Mouse (Mus musculus): ENCODE results near the gene Zfp266. TPM values are rescaled to one million over a fixed set of nuclear protein-coding genes. Genes with fewer than 3 reads are reported as not detected.

Gene Zfp266
- polyA plus RNA-seq, 1 experiment, result 19.5 TPM

DNA sequence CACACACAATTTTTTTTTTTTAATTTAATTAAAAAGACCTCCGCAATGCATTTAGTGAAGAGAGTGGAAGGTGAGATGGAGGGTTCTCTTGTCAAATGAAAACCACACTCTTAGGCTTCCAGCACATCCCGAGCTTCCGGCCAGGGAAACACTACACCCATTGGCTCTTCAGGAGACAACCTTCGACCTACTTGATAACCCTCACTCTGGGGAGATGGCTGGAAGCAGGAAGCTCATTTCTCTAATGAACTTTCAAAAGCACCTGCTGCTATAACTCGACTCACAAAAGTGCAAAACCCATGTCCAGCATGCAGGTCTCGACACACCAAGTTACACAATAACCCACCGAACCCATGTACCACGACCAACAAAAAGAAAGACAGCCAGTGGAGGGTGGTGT, 8.5 kb downstream of the Zfp266 start:
- TF ChIP-seq CTCF (IDR thresholded peaks at IDR 0.05; ENCODE audit: borderline replicate concordance, insufficient read depth, low read depth, low read length) (no peak), POLR2A (IDR thresholded peaks at IDR 0.05; ENCODE audit: borderline replicate concordance, insufficient read depth, low read length) (no peak)
- no peak overlapping the region for H3K4me3 ChIP-seq (replicated peaks; ENCODE audit: insufficient read depth, low read depth, low read length)
- WGBS, result 88% methylated on average over 8 of the region's 8 CpGs

DNA sequence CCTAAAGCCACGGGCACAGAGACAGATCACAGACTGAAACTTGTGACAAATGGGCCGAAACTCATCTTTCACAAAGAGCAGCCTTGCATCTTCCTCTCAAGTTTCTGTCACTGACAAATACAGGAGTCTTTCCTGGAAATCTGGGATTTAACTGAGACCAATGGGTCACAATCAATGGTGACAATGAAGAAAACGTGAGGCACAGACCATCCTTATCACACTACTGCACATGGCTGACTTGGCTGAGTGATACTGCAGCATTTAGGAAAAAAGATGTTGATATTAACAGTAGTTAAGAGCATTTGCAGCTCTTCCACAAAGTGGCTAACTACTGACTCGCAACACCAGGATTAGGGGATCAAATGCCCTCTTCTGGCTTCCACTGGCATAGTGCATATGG, 9.6 kb downstream of the Zfp266 start:
- no peak overlapping the region for H3K27ac ChIP-seq (ENCODE audit: insufficient read depth, low read length)
- H3K4me3 ChIP-seq (replicated peaks; ENCODE audit: insufficient read depth, low read depth, low read length), result no peak overlapping the region
- TF ChIP-seq POLR2A (IDR thresholded peaks at IDR 0.05; ENCODE audit: borderline replicate concordance, insufficient read depth, low read length), result no peak
- TF ChIP-seq CTCF (IDR thresholded peaks at IDR 0.05; ENCODE audit: borderline replicate concordance, insufficient read depth, low read depth, low read length), result no peak
- H3K27me3 ChIP-seq (ENCODE audit: control insufficient read depth, insufficient read depth, low read length), result no peaks in the 10 kb centered on the region
- no peaks in the 10 kb centered on the region for H3K4me1 ChIP-seq (ENCODE audit: control insufficient read depth, insufficient read depth, low read length)
- no peak for DNase-seq
- 89% methylated on average over 4 of the region's 4 CpGs for WGBS

More for the DNA sequence above, 8.5 kb downstream of the Zfp266 start:
- Histone ChIP-seq H3K4me1 (ENCODE audit: control insufficient read depth, insufficient read depth, low read length) (no peaks in the 10 kb centered on the region), H3K27ac (ENCODE audit: insufficient read depth, low read length) (no peak overlapping the region), H3K27me3 (ENCODE audit: control insufficient read depth, insufficient read depth, low read length) (no peaks in the 10 kb centered on the region)
- DNase-seq, result no peak

DNA sequence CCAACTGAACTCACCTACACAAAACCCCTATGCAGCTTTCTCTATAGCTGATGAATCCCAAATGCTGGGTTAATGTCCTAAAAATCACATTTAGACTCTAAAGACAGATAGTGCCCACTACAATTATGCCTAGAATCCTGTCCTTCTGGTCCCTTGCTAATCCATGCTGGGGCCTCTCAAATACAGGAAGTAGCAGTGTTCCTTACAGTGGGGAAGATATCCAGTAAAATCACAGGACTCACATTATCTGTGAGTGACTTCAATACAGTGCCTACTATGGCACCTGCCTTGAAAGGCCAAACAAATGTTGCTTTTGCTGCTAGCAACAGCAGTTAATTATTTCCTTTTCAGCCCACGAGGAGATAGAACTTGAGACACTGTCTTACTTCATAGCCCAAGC, 10.9 kb downstream of the Zfp266 start:
- Histone ChIP-seq H3K4me1 (ENCODE audit: control insufficient read depth, insufficient read depth, low read length) (no peaks in the 10 kb centered on the region), H3K4me3 (replicated peaks; ENCODE audit: insufficient read depth, low read depth, low read length) (no peak overlapping the region), H3K27me3 (ENCODE audit: control insufficient read depth, insufficient read depth, low read length) (no peaks in the 10 kb centered on the region), H3K27ac (ENCODE audit: insufficient read depth, low read length) (no peak overlapping the region)
- no peak for DNase-seq
- 67% methylated on average over 1 of the region's 1 CpGs for WGBS
- no peak for TF ChIP-seq CTCF (IDR thresholded peaks at IDR 0.05; ENCODE audit: borderline replicate concordance, insufficient read depth, low read depth, low read length)
- no peak for TF ChIP-seq POLR2A (IDR thresholded peaks at IDR 0.05; ENCODE audit: borderline replicate concordance, insufficient read depth, low read length)

DNA sequence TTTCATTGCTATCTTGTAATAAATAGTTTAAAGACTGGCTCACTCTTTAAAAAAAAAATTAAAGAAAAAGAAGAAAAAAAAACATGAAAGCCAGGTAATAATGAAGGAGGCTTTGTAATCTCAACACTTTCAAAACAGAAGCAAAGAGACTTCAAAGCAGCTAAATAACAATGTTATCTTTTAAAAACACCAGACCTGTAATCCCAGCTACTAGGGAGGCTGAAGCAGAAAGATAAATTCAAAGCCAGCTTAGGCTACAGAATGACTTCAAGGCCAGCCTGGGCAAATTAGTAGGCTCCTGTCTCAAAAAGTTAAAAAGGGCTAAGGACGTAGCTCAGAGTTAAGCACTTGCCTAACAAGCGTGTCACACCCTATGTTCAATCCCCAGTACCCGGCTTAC, 11.5 kb downstream of the Zfp266 start:
- TF ChIP-seq CTCF (IDR thresholded peaks at IDR 0.05; ENCODE audit: borderline replicate concordance, insufficient read depth, low read depth, low read length), result no peak
- TF ChIP-seq POLR2A (IDR thresholded peaks at IDR 0.05; ENCODE audit: borderline replicate concordance, insufficient read depth, low read length), result no peak
- Histone ChIP-seq H3K27me3 (ENCODE audit: control insufficient read depth, insufficient read depth, low read length) (no peaks in the 10 kb centered on the region), H3K27ac (ENCODE audit: insufficient read depth, low read length) (no peak overlapping the region), H3K4me3 (replicated peaks; ENCODE audit: insufficient read depth, low read depth, low read length) (no peak overlapping the region), H3K4me1 (ENCODE audit: control insufficient read depth, insufficient read depth, low read length) (no peaks in the 10 kb centered on the region)
- DNase-seq, result no peak
- WGBS, result 80% methylated on average over 3 of the region's 3 CpGs

DNA sequence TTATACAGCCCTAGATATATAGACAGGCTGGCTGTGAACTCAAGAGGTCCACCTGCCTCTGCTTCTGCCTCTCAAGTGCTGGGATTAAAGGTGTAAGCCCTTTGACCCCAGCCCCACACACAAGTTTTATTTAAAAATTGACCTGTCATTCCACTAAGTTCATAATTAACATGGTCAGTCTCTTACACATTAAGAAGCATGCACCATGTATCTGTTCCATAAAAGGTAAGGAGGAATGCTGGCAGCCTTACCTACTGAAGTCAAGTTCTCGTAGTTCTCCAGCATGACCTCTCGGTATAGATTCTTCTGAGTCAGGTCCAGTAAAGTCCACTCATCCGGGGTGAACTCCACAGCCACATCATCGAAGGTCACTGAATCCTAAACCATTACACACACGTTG, 16.4 kb downstream of the Zfp266 start:
- no peak for DNase-seq
- Histone ChIP-seq H3K27me3 (ENCODE audit: control insufficient read depth, insufficient read depth, low read length) (no peaks in the 10 kb centered on the region), H3K4me1 (ENCODE audit: control insufficient read depth, insufficient read depth, low read length) (no peaks in the 10 kb centered on the region), H3K27ac (ENCODE audit: insufficient read depth, low read length) (no peak overlapping the region), H3K4me3 (replicated peaks; ENCODE audit: insufficient read depth, low read depth, low read length) (no peak overlapping the region)
- WGBS, result 87% methylated on average over 5 of the region's 5 CpGs
- TF ChIP-seq POLR2A (IDR thresholded peaks at IDR 0.05; ENCODE audit: borderline replicate concordance, insufficient read depth, low read length) (no peak), CTCF (IDR thresholded peaks at IDR 0.05; ENCODE audit: borderline replicate concordance, insufficient read depth, low read depth, low read length) (no peak)

DNA sequence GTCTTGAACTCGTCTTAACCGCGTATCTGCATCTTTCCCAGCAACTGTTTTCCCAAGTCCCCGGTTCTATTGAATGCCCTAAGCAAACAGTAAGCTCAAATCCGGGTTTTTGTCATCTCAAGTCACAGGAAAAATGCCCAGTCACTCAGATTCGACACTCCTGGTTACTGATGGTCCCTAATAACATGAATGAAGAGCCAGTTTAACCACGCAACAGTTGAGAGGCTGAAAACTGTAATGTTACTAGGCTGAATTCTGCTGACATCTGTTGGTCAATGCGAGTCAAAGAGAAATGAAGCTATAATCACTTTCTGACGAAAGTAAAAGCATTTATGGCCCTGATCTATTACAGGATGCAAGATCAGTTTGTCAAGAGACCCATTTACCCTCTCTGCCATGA, 27.9 kb downstream of the Zfp266 start:
- Histone ChIP-seq H3K27me3 (ENCODE audit: control insufficient read depth, insufficient read depth, low read length) (no peaks in the 10 kb centered on the region), H3K4me1 (ENCODE audit: control insufficient read depth, insufficient read depth, low read length) (peaks cover 3% of the 10 kb centered on the region), H3K4me3 (replicated peaks; ENCODE audit: insufficient read depth, low read depth, low read length) (peak overlapping the region; percentile 91), H3K27ac (ENCODE audit: insufficient read depth, low read length) (peak overlapping the region; percentile 98; the same call in 1 of the 2 replicates)
- peak in 1 of 2 experiments; percentile 23 for DNase-seq
- WGBS, result under 1% methylated on average over 9 of the region's 9 CpGs
- TF ChIP-seq CTCF (IDR thresholded peaks at IDR 0.05; ENCODE audit: borderline replicate concordance, insufficient read depth, low read depth, low read length), result no peak
- no peak for TF ChIP-seq POLR2A (IDR thresholded peaks at IDR 0.05; ENCODE audit: borderline replicate concordance, insufficient read depth, low read length)

DNA sequence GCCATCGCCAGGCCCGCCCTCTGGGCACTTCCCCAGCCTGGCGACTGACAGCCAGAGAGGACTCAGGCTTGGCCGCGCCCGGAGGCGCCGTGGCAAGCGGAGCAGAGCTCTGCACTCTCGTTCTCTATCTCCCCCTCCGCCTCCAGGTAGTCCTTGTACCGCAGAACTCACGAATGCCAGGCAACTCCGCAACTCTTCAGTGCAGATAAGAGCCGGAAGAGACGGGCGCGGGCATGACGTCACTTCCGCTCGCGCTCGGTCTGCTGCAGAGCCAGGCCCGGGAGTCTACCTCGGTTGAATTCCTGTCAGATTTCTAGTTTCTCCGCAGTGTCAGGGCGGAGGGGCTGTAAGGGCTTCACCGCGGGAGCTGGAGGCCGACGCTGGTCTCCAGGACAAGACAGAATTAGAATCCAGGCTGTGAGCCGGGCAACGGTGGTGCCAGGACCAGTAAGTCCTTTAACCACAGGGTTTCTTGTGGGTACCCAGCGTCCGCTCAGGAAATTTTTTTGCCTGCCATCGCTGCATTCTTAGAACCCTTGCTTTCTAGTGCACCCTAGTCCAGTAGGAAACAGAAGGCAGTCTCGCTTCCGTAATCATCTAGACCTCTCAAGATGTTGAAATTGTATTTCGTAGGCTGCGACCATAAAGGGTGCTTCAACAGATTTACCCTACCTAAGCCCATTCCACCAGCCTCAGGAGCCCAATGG, 28.5 kb downstream of the Zfp266 start, which contains the start of gene Zfp426:
Gene Zfp426, minus strand, starts transcription at position 220 of the 707 bp plus-strand sequence.
- Histone ChIP-seq H3K27me3 (ENCODE audit: control insufficient read depth, insufficient read depth, low read length) (no peaks in the 10 kb centered on the region), H3K27ac (ENCODE audit: insufficient read depth, low read length) (peak within 1 kb of the TSS; percentile 98), H3K4me1 (ENCODE audit: control insufficient read depth, insufficient read depth, low read length) (peaks cover 3% of the 10 kb centered on the region), H3K4me3 (replicated peaks; ENCODE audit: insufficient read depth, low read depth, low read length) (peak within 1 kb of the TSS; percentile 91)
- 1% methylated on average over 40 of the region's 40 CpGs for WGBS
- TF ChIP-seq POLR2A (IDR thresholded peaks at IDR 0.05; ENCODE audit: borderline replicate concordance, insufficient read depth, low read length) (peak; percentile 96), CTCF (IDR thresholded peaks at IDR 0.05; ENCODE audit: borderline replicate concordance, insufficient read depth, low read depth, low read length) (no peak)
- peak; percentile 89 to 90 for DNase-seq

DNA sequence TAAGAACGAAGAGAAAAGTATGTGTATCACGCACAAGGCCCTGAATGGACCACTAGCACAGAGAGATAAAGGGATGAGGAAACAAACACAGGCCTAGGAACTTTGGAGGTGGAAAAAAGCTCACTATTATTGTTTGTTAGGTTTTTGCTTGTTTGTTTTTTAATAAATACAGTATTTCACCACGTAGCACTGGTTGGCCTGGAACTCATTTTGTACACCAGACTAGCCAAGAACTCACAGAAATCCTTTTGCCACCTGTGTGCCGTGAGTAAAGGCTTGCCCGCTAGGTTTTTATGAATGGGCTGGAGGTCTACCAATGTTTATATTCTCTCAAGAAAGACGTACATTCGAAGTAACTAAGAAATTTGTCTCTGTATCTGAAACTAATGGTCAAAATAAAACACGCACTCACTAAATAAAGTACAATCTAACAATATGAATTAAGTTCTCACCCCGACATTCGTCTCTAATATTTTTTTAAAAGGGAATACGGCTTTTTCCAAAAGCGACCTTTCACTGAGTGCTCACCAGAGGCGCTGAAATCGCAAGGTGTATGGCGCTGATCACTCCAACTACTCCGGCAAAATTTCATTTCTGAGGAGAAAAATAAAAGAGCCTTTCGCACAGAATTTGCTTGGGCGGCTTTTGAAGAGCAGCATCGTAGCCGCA, 29.2 kb downstream of the Zfp266 start:
- no peak for TF ChIP-seq CTCF (IDR thresholded peaks at IDR 0.05; ENCODE audit: borderline replicate concordance, insufficient read depth, low read depth, low read length)
- TF ChIP-seq POLR2A (IDR thresholded peaks at IDR 0.05; ENCODE audit: borderline replicate concordance, insufficient read depth, low read length), result no peak
- Histone ChIP-seq H3K4me1 (ENCODE audit: control insufficient read depth, insufficient read depth, low read length) (peaks cover 3% of the 10 kb centered on the region), H3K27ac (ENCODE audit: insufficient read depth, low read length) (peak overlapping the region; percentile 98), H3K27me3 (ENCODE audit: control insufficient read depth, insufficient read depth, low read length) (no peaks in the 10 kb centered on the region), H3K4me3 (replicated peaks; ENCODE audit: insufficient read depth, low read depth, low read length) (peak overlapping the region; percentile 91)
- DNase-seq, result peak in 1 of 2 experiments; percentile 20
- WGBS, result 5% methylated on average over 20 of the region's 20 CpGs
